Mouse (Mus musculus) hindlimb bud, embryonic 11.5 days (tissue): ENCODE data around the gene Sgsm3.

Source experiments
- DNase-seq: peaks from one replicate; pipeline ENCODE4 v3.0.0-alpha.2; 2012; ENCODE audit warnings: low read depth, low spot score; ENCODE audit errors: extremely low spot score

Gene Sgsm3

DNA sequence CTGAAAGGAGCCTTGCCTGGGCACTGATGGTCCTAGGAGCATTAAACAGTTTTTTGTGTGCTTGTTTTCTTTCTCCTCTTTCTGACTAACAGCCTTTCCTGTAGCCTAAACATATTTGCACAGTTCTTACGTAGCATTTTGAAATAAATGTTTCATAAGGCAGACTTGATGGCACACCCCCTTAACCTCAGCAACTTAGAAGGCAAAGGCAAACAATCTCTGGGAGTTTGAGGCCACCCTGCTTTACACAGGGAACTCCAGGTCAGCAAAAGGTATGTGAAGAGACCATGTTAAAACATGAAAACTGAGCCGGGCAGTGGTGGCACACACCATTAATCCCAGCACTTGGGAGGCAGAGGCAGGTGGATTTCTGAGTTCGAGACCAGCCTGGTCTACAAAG, 1.9 kb upstream of the Sgsm3 start:
- DNase-seq = no peak

GRCm38 (mm10) chr15:80979611-80980010, 2.0 kb downstream of the Sgsm3 start:
- DNase-seq = no peak

DNA sequence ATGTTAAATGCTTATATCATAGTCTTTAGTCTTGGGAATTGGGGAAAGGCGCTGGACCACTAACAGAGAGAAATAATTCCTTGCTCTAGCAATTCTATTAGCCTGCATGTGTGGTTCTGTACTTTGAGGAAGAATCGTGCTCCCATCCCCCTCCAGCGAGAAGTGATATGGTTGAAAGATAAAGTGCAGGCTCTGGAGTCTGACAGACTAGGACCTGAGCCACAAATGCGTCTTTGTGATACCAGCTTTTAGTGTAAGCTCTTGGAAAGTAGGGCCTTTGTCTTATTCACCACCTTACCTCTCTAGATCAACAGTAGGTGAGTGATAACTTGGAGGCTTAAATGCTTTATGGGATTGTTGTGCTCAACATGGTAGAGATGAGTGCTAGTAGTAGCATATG, 3.6 kb downstream of the Sgsm3 start:
- DNase-seq = no peak

DNA sequence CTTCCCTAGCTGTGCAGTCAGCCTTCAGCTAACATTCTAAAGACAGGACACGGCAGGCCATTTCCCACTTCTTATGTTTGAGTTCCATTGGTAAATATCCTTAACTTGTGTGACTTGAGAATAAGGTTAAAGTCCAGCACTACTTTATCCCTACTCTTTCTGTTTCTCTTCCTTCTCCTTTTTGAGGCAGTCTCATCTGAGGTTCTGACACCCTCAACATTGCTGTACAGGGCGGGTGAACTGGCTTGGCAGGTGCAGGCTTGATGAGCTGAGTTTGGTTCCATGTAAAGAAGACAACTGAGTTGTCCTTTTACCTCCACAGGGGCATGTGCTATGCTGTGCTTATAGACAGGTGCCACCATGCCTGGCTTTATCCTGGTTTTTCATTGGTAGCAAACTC, 5.7 kb downstream of the Sgsm3 start:
- DNase-seq = no peak

GRCm38 (mm10) chr15:80988331-80988730, 10.8 kb downstream of the Sgsm3 start:
- DNase-seq = no peak

- DNase-seq = no peak
Observed at GRCm38 (mm10) chr15:80989712-80990111, 12.1 kb downstream of the Sgsm3 start.

- no peak for DNase-seq
Observed at GRCm38 (mm10) chr15:80994959-80995358, 17.4 kb downstream of the Sgsm3 start.

DNA sequence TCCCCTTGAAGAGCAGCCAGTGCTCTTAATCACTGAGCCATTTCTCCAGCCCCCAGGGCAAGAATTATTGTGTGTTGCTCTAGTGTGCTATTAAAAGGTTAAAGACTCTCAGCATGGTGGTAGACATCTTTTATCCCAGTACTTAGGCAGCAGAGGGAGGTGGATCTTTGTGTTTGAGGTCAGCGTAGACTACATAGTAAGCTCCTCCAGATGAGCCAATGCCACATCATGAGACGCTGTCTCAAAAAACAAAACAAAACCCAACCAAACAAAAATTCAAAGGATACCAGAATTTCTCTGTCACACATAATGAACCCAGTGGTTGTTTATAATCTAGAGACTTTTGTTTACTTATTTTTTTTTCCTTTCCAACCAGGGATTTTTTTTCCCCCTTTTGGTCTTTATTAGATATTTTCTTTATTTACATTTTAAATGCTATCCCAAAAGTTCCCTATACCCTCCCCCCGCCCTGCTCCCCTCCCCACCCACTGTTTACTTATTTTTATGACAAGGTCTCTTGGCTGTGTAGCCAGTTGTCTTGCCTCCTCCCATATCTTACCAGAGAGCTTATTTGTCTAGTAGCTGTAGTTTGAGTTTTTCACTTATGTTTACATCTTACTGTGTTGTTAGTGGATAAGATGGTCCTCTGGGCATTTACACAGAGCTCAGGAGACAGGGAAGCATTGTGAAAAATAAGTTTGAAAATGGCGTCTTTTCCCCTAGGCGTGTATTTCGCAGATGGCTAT, 18.7 kb downstream of the Sgsm3 start:
- no peak for DNase-seq

- DNase-seq = no peak
Observed at GRCm38 (mm10) chr15:80997077-80997476, 19.5 kb downstream of the Sgsm3 start.

- DNase-seq = no peak
Observed at GRCm38 (mm10) chr15:81000419-81001138, 23.0 kb downstream of the Sgsm3 start.

GRCm38 (mm10) chr15:81006127-81006735, 28.7 kb downstream of the Sgsm3 start:
- no peak for DNase-seq

DNA sequence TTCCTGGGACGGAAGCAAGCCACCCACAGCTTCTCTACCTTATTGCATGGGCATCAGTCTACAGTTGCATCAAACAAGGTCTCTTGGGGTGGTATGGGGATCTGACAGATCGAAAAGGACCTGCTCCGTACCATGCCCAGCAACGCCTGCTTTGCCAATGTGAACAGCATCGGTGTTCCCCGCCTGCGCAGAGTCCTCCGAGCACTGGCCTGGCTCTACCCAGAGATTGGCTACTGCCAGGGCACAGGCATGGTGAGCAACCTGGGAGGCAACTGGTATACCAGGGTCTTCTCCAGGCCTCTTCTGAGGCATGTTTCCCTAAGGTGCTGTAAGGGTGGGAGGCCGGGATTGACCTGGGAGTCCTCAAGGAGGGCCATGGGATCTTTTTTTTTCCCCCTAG, 29.8 kb downstream of the Sgsm3 start:
- DNase-seq = no peak

DNA sequence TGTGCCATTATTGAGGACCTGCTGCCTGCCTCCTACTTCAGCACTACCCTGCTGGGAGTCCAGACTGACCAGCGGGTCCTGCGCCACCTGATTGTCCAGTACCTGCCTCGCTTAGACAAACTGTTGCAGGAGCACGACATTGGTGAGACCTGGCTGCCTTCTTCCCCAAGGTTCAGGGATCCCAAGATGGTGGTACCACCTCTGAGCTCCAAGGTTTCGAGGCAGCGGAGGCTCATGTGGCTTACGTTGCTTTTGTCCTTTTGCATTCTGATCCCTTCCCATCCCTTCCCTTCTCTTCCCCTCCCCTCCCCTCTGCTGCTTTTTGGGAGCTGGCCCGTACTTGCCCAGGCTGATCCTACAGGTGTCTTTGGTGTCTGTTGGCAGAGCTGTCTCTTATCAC, 30.3 kb downstream of the Sgsm3 start:
- no peak for DNase-seq

DNA sequence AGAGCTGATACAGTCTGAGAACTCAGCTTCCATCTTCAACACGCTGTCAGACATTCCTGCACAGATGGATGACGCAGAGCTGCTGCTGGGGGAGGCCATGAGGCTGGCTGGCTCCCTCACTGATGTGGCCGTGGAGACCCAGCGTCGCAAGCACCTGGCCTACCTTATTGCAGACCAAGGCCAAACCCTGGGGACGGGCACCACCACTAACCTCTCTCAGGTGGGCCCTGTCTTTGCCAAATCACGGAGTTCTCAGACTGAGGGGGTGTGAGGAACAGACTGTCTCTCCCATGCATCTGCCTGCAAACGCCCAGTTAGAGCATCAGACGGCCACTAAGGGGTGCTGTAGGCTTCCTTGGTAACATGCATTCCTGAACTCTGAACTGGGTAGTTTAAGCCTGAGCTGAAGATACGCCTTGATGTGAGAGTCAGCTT, 31.1 kb downstream of the Sgsm3 start:
- no peak for DNase-seq

DNA sequence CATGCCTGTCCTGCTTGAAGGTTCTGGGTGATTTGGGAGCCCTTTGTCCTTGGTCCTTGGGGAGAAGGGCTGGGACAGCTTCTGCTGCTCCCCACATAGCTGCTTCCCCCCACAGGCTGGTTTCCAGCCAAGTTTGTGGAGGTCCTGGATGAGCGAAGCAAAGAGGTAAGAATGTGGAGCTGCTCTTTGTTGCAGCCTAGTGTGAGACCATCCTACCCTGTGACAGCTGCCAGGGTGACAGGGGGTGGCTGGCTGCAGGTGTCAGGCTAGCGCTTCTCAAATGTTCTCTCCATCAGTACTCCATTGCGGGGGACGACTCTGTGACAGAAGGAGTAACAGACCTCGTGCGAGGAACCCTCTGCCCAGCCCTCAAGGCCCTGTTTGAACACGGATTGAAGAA, 32.5 kb downstream of the Sgsm3 start:
- DNase-seq = no peak

DNA sequence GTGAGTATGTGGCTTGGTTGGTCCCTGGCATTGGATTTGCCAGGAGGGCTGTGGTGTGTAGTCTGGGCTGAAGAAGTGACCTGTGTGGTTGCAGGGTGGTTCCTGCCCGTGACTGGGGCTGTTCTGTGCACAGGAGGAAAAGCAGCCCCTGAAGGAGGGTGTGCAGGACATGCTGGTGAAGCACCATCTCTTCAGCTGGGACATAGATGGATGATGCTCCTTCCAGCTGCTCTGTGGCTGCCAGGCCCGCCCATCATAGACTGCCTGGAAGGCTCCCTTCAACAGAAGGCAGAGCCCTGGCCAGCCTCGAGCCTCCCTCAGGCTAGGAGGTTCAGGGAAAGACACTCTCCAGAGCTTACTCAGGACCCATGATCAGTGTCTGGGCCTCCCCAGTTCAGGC, 34.0 kb downstream of the Sgsm3 start:
- no peak for DNase-seq

GRCm38 (mm10) chr15:81012359-81012758, 34.8 kb downstream of the Sgsm3 start:
- DNase-seq = no peak

DNA sequence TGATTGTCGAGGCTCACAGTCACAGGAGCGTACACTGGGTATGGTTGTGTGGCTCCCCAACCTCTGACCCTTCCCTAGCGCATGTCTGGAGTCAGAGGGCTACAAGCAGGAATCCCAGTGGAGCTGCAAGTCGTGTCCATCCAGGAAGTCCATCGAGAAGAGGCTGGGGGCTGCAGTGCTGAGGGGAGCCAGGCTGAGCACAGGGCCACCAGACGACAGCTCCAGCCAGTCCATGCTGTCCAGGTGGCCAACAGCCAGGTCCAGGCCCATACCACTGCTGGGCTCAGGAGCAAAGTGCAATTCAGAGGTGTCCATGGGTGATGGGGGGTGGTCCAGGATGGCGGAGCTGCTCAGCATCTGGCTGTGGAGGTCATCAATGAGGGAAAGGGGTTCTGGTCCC, 35.6 kb downstream of the Sgsm3 start:
- DNase-seq = no peak

DNA sequence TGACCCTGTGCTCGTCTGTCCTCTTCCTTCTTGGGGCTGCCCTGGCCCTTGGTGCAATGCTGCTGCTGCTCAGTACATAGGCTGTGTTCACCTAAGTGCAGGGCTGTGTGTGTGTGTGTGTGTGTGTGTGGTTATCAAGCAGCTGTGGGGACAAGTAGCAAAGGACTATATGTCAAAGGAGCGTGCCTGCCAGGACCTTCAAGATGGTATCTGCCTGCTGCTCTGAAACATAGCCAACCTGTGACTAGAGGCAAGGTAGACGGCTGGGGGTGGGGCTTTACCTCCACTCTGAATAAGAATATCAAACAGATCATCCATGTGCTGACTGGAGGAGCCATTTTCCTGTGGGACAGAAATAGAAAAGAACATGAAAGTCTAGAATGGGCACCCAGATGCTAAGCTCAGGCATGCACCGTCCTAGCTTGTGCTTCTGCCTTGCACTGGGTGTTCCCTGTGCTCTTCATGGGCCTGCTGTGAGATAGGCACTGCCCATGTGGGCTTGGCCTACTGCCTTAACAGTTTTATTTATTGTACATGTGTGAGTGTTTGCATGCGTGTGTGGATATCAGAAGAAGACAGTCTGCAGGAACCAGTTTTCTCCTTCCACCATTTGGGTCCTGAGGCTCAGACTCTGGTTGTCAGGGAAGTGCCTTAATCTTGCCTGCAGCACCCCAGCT, 37.6 kb downstream of the Sgsm3 start:
- no peak for DNase-seq

- DNase-seq = no peak
Observed at GRCm38 (mm10) chr15:81016488-81016887, 38.9 kb downstream of the Sgsm3 start.

DNA sequence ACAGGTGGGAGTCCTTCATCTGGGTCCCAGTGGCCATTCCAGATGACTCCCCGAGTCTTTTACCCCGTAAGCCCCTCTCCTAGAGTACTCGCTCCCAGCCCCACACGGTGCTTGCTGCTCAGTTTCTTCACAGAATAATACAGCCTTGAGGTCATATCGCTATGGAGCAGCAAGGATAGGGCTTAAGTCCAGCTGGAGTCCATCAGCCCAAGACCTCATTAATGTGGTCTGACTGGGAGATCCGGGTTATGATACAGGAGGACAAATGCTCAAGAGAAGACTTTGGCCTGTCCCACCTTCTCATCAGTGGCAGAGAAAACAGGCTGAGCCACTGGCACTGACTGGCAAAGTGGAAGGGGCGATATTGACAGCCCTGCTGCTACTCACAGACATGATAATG, 39.7 kb downstream of the Sgsm3 start:
- DNase-seq = no peak

GRCm38 (mm10) chr15:81021377-81021776, 43.8 kb downstream of the Sgsm3 start:
- no peak for DNase-seq
